Mouse (Mus musculus) heart, embryonic 14.5 days (tissue): ENCODE results near the gene Bicc1. TPM values are rescaled to one million over a fixed set of nuclear protein-coding genes. Genes with fewer than 3 reads are reported as not detected.

ENCODE experiments used
- ATAC-seq: fragments of 200-750 bp; cut with Nextera tagmentation; 2 replicates; pipeline ENCODE4 v1.8.0; 2017; ENCODE audit warnings: low read depth, moderate TSS enrichment; ENCODE audit not compliant: insufficient number of reproducible peaks, insufficient read depth, low FRiP score
- H3K27ac ChIP-seq, 2 experiments: fragments of 200-500 bp in 1 of 2; fragments of 300-500 bp in 1 of 2; sonication (generic) in 1 of 2; replicated peaks in 1 of 2; 2 replicates each; pipeline ENCODE4 v1.5.1; 2012 to 2014; ENCODE audit warnings: low read depth in 2 of 2, low read length in 2 of 2, control low read depth in 1 of 2, mild to moderate bottlenecking in 1 of 2, mixed read lengths in 1 of 2; ENCODE audit not compliant: control insufficient read depth in 1 of 2, insufficient read depth in 1 of 2
- H3K27me3 ChIP-seq: fragments of 300-500 bp; sonication (generic); 2 replicates; pipeline ENCODE4 v1.6.1; 2014; ENCODE audit warnings: mild to moderate bottlenecking, low read length, control low read depth; ENCODE audit not compliant: control insufficient read depth, insufficient read depth
- H3K36me3 ChIP-seq: fragments of 300-500 bp; sonication (generic); 2 replicates; pipeline ENCODE4 v1.6.1; 2014; ENCODE audit warnings: mild to moderate bottlenecking, control low read depth, low read length, mixed read lengths; ENCODE audit not compliant: control insufficient read depth, insufficient read depth
- H3K4me1 ChIP-seq, 2 experiments: fragments of 200-500 bp in 1 of 2; fragments of 300-500 bp in 1 of 2; sonication (generic) in 1 of 2; 2 replicates each; pipeline ENCODE4 v1.6.1; 2012 to 2014; ENCODE audit warnings: low read length in 2 of 2, control low read depth in 1 of 2, mixed read lengths in 1 of 2; ENCODE audit not compliant: control insufficient read depth in 2 of 2, insufficient read depth in 2 of 2
- H3K4me2 ChIP-seq: fragments of 300-500 bp; sonication (generic); 2 replicates; pipeline ENCODE4 v1.6.1; 2014; ENCODE audit warnings: mild to moderate bottlenecking, low read length
- H3K4me3 ChIP-seq, 2 experiments: fragments of 200-500 bp in 1 of 2; fragments of 300-500 bp in 1 of 2; sonication (generic) in 1 of 2; 2 replicates each; pipeline ENCODE4 v1.5.1; 2012 to 2014; ENCODE audit warnings: low read length in 2 of 2, mild to moderate bottlenecking in 2 of 2, control low read depth in 1 of 2, low read depth in 1 of 2, moderate library complexity in 1 of 2; ENCODE audit not compliant: control insufficient read depth in 1 of 2, insufficient read depth in 1 of 2
- H3K9ac ChIP-seq: fragments of 300-500 bp; sonication (generic); 2 replicates; pipeline ENCODE4 v1.6.1; 2014; ENCODE audit warnings: mild to moderate bottlenecking, low read length
- H3K9me3 ChIP-seq: fragments of 300-500 bp; sonication (generic); 2 replicates; pipeline ENCODE4 v1.6.1; 2016; ENCODE audit warnings: low read length, control low read depth; ENCODE audit not compliant: control insufficient read depth
- WGBS: fragments of 180-500 bp; shearing (Covaris S2); extraction: QIAGEN DNeasy Blood & Tissue Kit; methylation state at CpG from one replicate; pipeline ENCODE4 v1.1.7; 2014; 5-methylcytosine and 5-hydroxymethylcytosine counted together
- polyA plus RNA-seq: library from polyadenylated mRNA; unstranded; fragments of >200 nt; fragmentation: Nextera tagmentation; extraction: Ambion mirVana; gene quantifications from 2 replicates; pipeline ENCODE4 v1.2.1, GENCODE M21; 2014

The Bicc1 gene
- polyA plus RNA-seq, 1 experiment from 2014 or later = 25.9 TPM

- H3K9ac ChIP-seq = no peak overlapping the region
- WGBS = 90% methylated on average over 9 of the region's 9 CpGs
- H3K9me3 ChIP-seq = no peaks in the 10 kb centered on the region
- no peak overlapping the region for H3K4me3 ChIP-seq
- no peak overlapping the region for H3K4me2 ChIP-seq
- H3K27ac ChIP-seq = no peak overlapping the region
- H3K4me1 ChIP-seq = peaks cover 0 to 4% of the 10 kb centered on the region in 2 experiments; a peak in 1 of 4 replicates
- H3K27me3 ChIP-seq = no peaks in the 10 kb centered on the region
- H3K36me3 ChIP-seq = no peaks in the 10 kb centered on the region
- ATAC-seq = no peak
These were observed 52.9 kb downstream of the Bicc1 start for GRCm38 (mm10) chr10:71106491-71107205.

GRCm38 (mm10) chr10:71104791-71105190 lies 54.7 kb downstream of the Bicc1 start:
- Histone ChIP-seq H3K4me1 (peaks cover 0 to 4% of the 10 kb centered on the region in 2 experiments; a peak in 1 of 4 replicates), H3K27ac (no peak overlapping the region), H3K4me2 (no peak overlapping the region), H3K9me3 (no peaks in the 10 kb centered on the region), H3K27me3 (no peaks in the 10 kb centered on the region), H3K9ac (no peak overlapping the region), H3K36me3 (no peaks in the 10 kb centered on the region), H3K4me3 (no peak overlapping the region)
- WGBS = 62% methylated on average over 6 of the region's 6 CpGs
- no peak for ATAC-seq

- no peaks in the 10 kb centered on the region for H3K36me3 ChIP-seq
- ATAC-seq = no peak
- no peaks in the 10 kb centered on the region for H3K27me3 ChIP-seq
- no peak overlapping the region for H3K4me3 ChIP-seq
- no peaks in the 10 kb centered on the region for H3K9me3 ChIP-seq
- H3K9ac ChIP-seq = no peak overlapping the region
- no peak overlapping the region for H3K4me2 ChIP-seq
- H3K4me1 ChIP-seq = peaks cover 0 to 4% of the 10 kb centered on the region in 2 experiments; a peak in 1 of 4 replicates
- no peak overlapping the region for H3K27ac ChIP-seq
- WGBS = 76% methylated on average over 8 of the region's 8 CpGs
These were observed 58.5 kb downstream of the Bicc1 start for GRCm38 (mm10) chr10:71100815-71101499.

- WGBS = 89% methylated on average over 8 of the region's 8 CpGs
- ATAC-seq = no peak
- H3K4me3 ChIP-seq = no peak overlapping the region
- H3K4me2 ChIP-seq = no peak overlapping the region
- no peaks in the 10 kb centered on the region for H3K4me1 ChIP-seq
- no peaks in the 10 kb centered on the region for H3K9me3 ChIP-seq
- no peak overlapping the region for H3K27ac ChIP-seq
- no peaks in the 10 kb centered on the region for H3K36me3 ChIP-seq
- no peak overlapping the region for H3K9ac ChIP-seq
- H3K27me3 ChIP-seq = no peaks in the 10 kb centered on the region
These were observed 64.7 kb downstream of the Bicc1 start for GRCm38 (mm10) chr10:71094707-71095254.

- no peak overlapping the region for H3K4me2 ChIP-seq
- WGBS = 84% methylated on average over 2 of the region's 2 CpGs
- H3K9me3 ChIP-seq = no peaks in the 10 kb centered on the region
- no peaks in the 10 kb centered on the region for H3K27me3 ChIP-seq
- H3K4me1 ChIP-seq = no peaks in the 10 kb centered on the region
- no peak overlapping the region for H3K27ac ChIP-seq
- no peak for ATAC-seq
- no peak overlapping the region for H3K9ac ChIP-seq
- no peaks in the 10 kb centered on the region for H3K36me3 ChIP-seq
- no peak overlapping the region for H3K4me3 ChIP-seq
These were observed 66.2 kb downstream of the Bicc1 start for GRCm38 (mm10) chr10:71093312-71093711.

- H3K9me3 ChIP-seq = no peaks in the 10 kb centered on the region
- H3K9ac ChIP-seq = no peak overlapping the region
- no peaks in the 10 kb centered on the region for H3K4me1 ChIP-seq
- H3K27me3 ChIP-seq = no peaks in the 10 kb centered on the region
- no peak for ATAC-seq
- H3K27ac ChIP-seq = no peak overlapping the region
- no peak overlapping the region for H3K4me3 ChIP-seq
- no peaks in the 10 kb centered on the region for H3K36me3 ChIP-seq
- no peak overlapping the region for H3K4me2 ChIP-seq
- WGBS = 81% methylated on average over 4 of the region's 4 CpGs
These were observed 72.2 kb downstream of the Bicc1 start for GRCm38 (mm10) chr10:71087359-71087716.

GRCm38 (mm10) chr10:71086571-71087358 lies 72.7 kb downstream of the Bicc1 start:
- H3K4me2 ChIP-seq = no peak overlapping the region
- ATAC-seq = no peak
- no peaks in the 10 kb centered on the region for H3K4me1 ChIP-seq
- 62% methylated on average over 4 of the region's 4 CpGs for WGBS
- no peaks in the 10 kb centered on the region for H3K27me3 ChIP-seq
- no peaks in the 10 kb centered on the region for H3K36me3 ChIP-seq
- H3K9me3 ChIP-seq = no peaks in the 10 kb centered on the region
- H3K9ac ChIP-seq = no peak overlapping the region
- no peak overlapping the region for H3K27ac ChIP-seq
- H3K4me3 ChIP-seq = no peak overlapping the region
